Mouse (Mus musculus) hindbrain, embryonic 13.5 days (tissue): ENCODE data around the gene Nrap. TPM values are rescaled to one million over a fixed set of nuclear protein-coding genes. Genes with fewer than 3 reads are reported as not detected.
A peak's percentile ranks its signal among the peaks of the same experiment; 100 is the strongest.

Source experiments
- ATAC-seq: fragments of 200-750 bp; cut with Nextera tagmentation; 2 replicates; pipeline ENCODE4 v1.8.0; 2017; ENCODE audit warnings: moderate TSS enrichment; ENCODE audit not compliant: low FRiP score
- H3K27ac ChIP-seq: fragments of 300-500 bp; sonication (generic); 2 replicates; pipeline ENCODE4 v1.5.1; 2015; ENCODE audit warnings: inconsistent platforms, mild to moderate bottlenecking, moderate library complexity
- H3K27me3 ChIP-seq: fragments of 300-500 bp; sonication (generic); 2 replicates; pipeline ENCODE4 v1.6.1; 2015; ENCODE audit warnings: mild to moderate bottlenecking, inconsistent platforms
- H3K36me3 ChIP-seq: fragments of 300-500 bp; sonication (generic); 2 replicates; pipeline ENCODE4 v1.6.1; 2015; ENCODE audit warnings: mild to moderate bottlenecking, inconsistent platforms
- H3K4me1 ChIP-seq: fragments of 300-500 bp; sonication (generic); replicated peaks from 2 replicates; pipeline ENCODE4 v1.6.1; 2015; ENCODE audit warnings: inconsistent platforms
- H3K4me2 ChIP-seq: fragments of 300-500 bp; sonication (generic); 2 replicates; pipeline ENCODE4 v1.6.1; 2015; ENCODE audit warnings: inconsistent platforms, mild to moderate bottlenecking, moderate library complexity
- H3K4me3 ChIP-seq: fragments of 300-500 bp; sonication (generic); 2 replicates; pipeline ENCODE4 v1.5.1; 2015; ENCODE audit warnings: mild to moderate bottlenecking, inconsistent platforms
- H3K9ac ChIP-seq: fragments of 300-500 bp; sonication (generic); 2 replicates; pipeline ENCODE4 v1.6.1; 2015; ENCODE audit warnings: mild to moderate bottlenecking, inconsistent platforms
- H3K9me3 ChIP-seq: fragments of 300-500 bp; sonication (generic); 2 replicates; pipeline ENCODE4 v1.6.1; 2016; ENCODE audit warnings: inconsistent platforms
- WGBS: fragments of 180-500 bp; shearing (Covaris S2); methylation state at CpG from one replicate; pipeline ENCODE4 v1.1.7; 2015; 5-methylcytosine and 5-hydroxymethylcytosine counted together
- polyA plus RNA-seq: library from polyadenylated mRNA; unstranded; fragments of >200 nt; fragmentation: Nextera tagmentation; extraction: Ambion mirVana; gene quantifications from 2 replicates; pipeline ENCODE4 v1.2.1, GENCODE M21; 2015

The Nrap gene
- 0.25 and 0.49 TPM in 2 replicates for polyA plus RNA-seq

- H3K4me3 ChIP-seq, result no peak within 1 kb of the TSS
- WGBS, result 94% methylated on average over 11 of the region's 11 CpGs
Measured at GRCm38 (mm10) chr19:56389879-56390278, at the start of gene Nrap. Nrap (minus strand) TSS chr19:56390037.

GRCm38 (mm10) chr19:56439072-56439434 is 49.2 kb upstream of the Nrap start:
- Histone ChIP-seq H3K4me3 (no peak overlapping the region), H3K27me3 (no peaks in the 10 kb centered on the region), H3K4me1 (no peaks in the 10 kb centered on the region; the same call in 1 of the 2 replicates), H3K4me2 (no peak overlapping the region), H3K36me3 (no peaks in the 10 kb centered on the region), H3K9ac (no peak overlapping the region), H3K27ac (no peak overlapping the region), H3K9me3 (no peaks in the 10 kb centered on the region)
- 91% methylated on average over 6 of the region's 6 CpGs for WGBS
- no peak for ATAC-seq

More at GRCm38 (mm10) chr19:56389879-56390278, at the start of gene Nrap:
- Histone ChIP-seq H3K4me1 (no peaks in the 10 kb centered on the region), H3K27ac (no peak within 1 kb of the TSS), H3K9me3 (no peaks in the 10 kb centered on the region), H3K36me3 (no peaks in the 10 kb centered on the region), H3K4me2 (no peak within 1 kb of the TSS), H3K27me3 (peaks cover 29% of the 10 kb centered on the region), H3K9ac (no peak within 1 kb of the TSS)
- no peak for ATAC-seq

GRCm38 (mm10) chr19:56438357-56439071 is 48.7 kb upstream of the Nrap start:
- Histone ChIP-seq H3K4me3 (no peak overlapping the region), H3K27me3 (0 out of 2 replicates have a peak, but pooled peaks cover 2% of the 10 kb centered on the region), H3K9ac (no peak overlapping the region), H3K27ac (no peak overlapping the region), H3K36me3 (no peaks in the 10 kb centered on the region), H3K4me1 (no peaks in the 10 kb centered on the region; the same call in 1 of the 2 replicates), H3K9me3 (no peaks in the 10 kb centered on the region), H3K4me2 (no peak overlapping the region)
- WGBS, result 88% methylated on average over 7 of the region's 7 CpGs
- ATAC-seq, result no peak

GRCm38 (mm10) chr19:56436380-56436779 is 46.5 kb upstream of the Nrap start:
- H3K4me3 ChIP-seq, result no peak overlapping the region
- H3K27me3 ChIP-seq, result 0 out of 2 replicates have a peak, but pooled peaks cover 2% of the 10 kb centered on the region
- no peak overlapping the region for H3K4me2 ChIP-seq
- no peak overlapping the region for H3K9ac ChIP-seq
- H3K4me1 ChIP-seq, result no peaks in the 10 kb centered on the region; the same call in 1 of the 2 replicates
- no peak overlapping the region for H3K27ac ChIP-seq
- H3K36me3 ChIP-seq, result no peaks in the 10 kb centered on the region
- no peaks in the 10 kb centered on the region for H3K9me3 ChIP-seq
- no peak for ATAC-seq
- WGBS, result 88% methylated on average over 13 of the region's 13 CpGs

- H3K4me3 ChIP-seq, result no peak overlapping the region
- no peak overlapping the region for H3K27ac ChIP-seq
- no peaks in the 10 kb centered on the region for H3K36me3 ChIP-seq
- H3K27me3 ChIP-seq, result 0 out of 2 replicates have a peak, but pooled peaks cover 2% of the 10 kb centered on the region
- no peaks in the 10 kb centered on the region; the same call in 1 of the 2 replicates for H3K4me1 ChIP-seq
- no peak overlapping the region for H3K9ac ChIP-seq
- no peaks in the 10 kb centered on the region; the same call in 1 of the 2 replicates for H3K9me3 ChIP-seq
- 86% methylated on average over 7 of the region's 7 CpGs for WGBS
- no peak overlapping the region for H3K4me2 ChIP-seq
- ATAC-seq, result no peak
Measured at GRCm38 (mm10) chr19:56433581-56433980, 43.7 kb upstream of the Nrap start.

GRCm38 (mm10) chr19:56432706-56433105 is 42.9 kb upstream of the Nrap start:
- Histone ChIP-seq H3K9me3 (no peaks in the 10 kb centered on the region; the same call in 1 of the 2 replicates), H3K4me2 (no peak overlapping the region), H3K27ac (no peak overlapping the region), H3K9ac (no peak overlapping the region), H3K27me3 (0 out of 2 replicates have a peak, but pooled peaks cover 2% of the 10 kb centered on the region), H3K36me3 (no peaks in the 10 kb centered on the region), H3K4me1 (no peaks in the 10 kb centered on the region; the same call in 1 of the 2 replicates), H3K4me3 (no peak overlapping the region)
- ATAC-seq, result no peak
- WGBS, result 75% methylated on average over 10 of the region's 10 CpGs

GRCm38 (mm10) chr19:56430369-56430768 is 40.5 kb upstream of the Nrap start:
- H3K27me3 ChIP-seq, result 0 out of 2 replicates have a peak, but pooled peaks cover 2% of the 10 kb centered on the region
- H3K36me3 ChIP-seq, result no peaks in the 10 kb centered on the region
- 81% methylated on average over 8 of the region's 8 CpGs for WGBS
- no peaks in the 10 kb centered on the region; the same call in 1 of the 2 replicates for H3K9me3 ChIP-seq
- H3K27ac ChIP-seq, result no peak overlapping the region
- no peak overlapping the region for H3K4me2 ChIP-seq
- H3K4me3 ChIP-seq, result no peak overlapping the region
- ATAC-seq, result no peak
- H3K4me1 ChIP-seq, result peaks cover 5% of the 10 kb centered on the region
- no peak overlapping the region for H3K9ac ChIP-seq

GRCm38 (mm10) chr19:56425492-56425891 is 35.7 kb upstream of the Nrap start:
- Histone ChIP-seq H3K4me3 (no peak overlapping the region), H3K36me3 (no peaks in the 10 kb centered on the region), H3K27ac (no peak overlapping the region), H3K27me3 (peaks cover 3% of the 10 kb centered on the region; the same call in 1 of the 2 replicates), H3K9ac (0 out of 2 replicates have a peak overlapping the region, but pooled peaks have one; percentile 19), H3K4me1 (peaks cover 26% of the 10 kb centered on the region), H3K9me3 (no peaks in the 10 kb centered on the region; the same call in 1 of the 2 replicates), H3K4me2 (no peak overlapping the region)
- WGBS, result 64% methylated on average over 9 of the region's 9 CpGs
- no peak for ATAC-seq

GRCm38 (mm10) chr19:56424606-56425395 is 35.0 kb upstream of the Nrap start:
- Histone ChIP-seq H3K4me3 (no peak overlapping the region), H3K4me2 (no peak overlapping the region), H3K27me3 (peaks cover 3% of the 10 kb centered on the region; the same call in 1 of the 2 replicates), H3K27ac (no peak overlapping the region), H3K4me1 (peaks cover 26% of the 10 kb centered on the region), H3K9ac (no peak overlapping the region), H3K36me3 (no peaks in the 10 kb centered on the region), H3K9me3 (no peaks in the 10 kb centered on the region; the same call in 1 of the 2 replicates)
- WGBS, result 70% methylated on average over 17 of the region's 17 CpGs
- ATAC-seq, result no peak

GRCm38 (mm10) chr19:56423370-56423769 is 33.5 kb upstream of the Nrap start:
- no peaks in the 10 kb centered on the region for H3K36me3 ChIP-seq
- ATAC-seq, result no peak
- peaks cover 3% of the 10 kb centered on the region; the same call in 1 of the 2 replicates for H3K27me3 ChIP-seq
- no peaks in the 10 kb centered on the region for H3K9me3 ChIP-seq
- peak overlapping the region; percentile 21; the same call in 1 of the 2 replicates for H3K4me2 ChIP-seq
- peak overlapping the region; percentile 19; the same call in 1 of the 2 replicates for H3K9ac ChIP-seq
- H3K27ac ChIP-seq, result no peak overlapping the region
- peaks cover 26% of the 10 kb centered on the region for H3K4me1 ChIP-seq
- no peak overlapping the region for H3K4me3 ChIP-seq
- WGBS, result 48% methylated on average over 12 of the region's 12 CpGs

- H3K4me3 ChIP-seq, result no peak overlapping the region
- H3K4me1 ChIP-seq, result peaks cover 26% of the 10 kb centered on the region
- H3K9me3 ChIP-seq, result no peaks in the 10 kb centered on the region
- no peaks in the 10 kb centered on the region for H3K36me3 ChIP-seq
- peak; percentile 66; the same call in 1 of the 2 replicates for ATAC-seq
- H3K27ac ChIP-seq, result no peak overlapping the region
- no peak overlapping the region for H3K4me2 ChIP-seq
- peaks cover 3% of the 10 kb centered on the region; the same call in 1 of the 2 replicates for H3K27me3 ChIP-seq
- 33% methylated on average over 14 of the region's 14 CpGs for WGBS
- no peak overlapping the region for H3K9ac ChIP-seq
Measured at GRCm38 (mm10) chr19:56422476-56423338, 32.9 kb upstream of the Nrap start.
